Mouse (Mus musculus): ENCODE measurements around the gene Morn4.
"Not testable (repeated sequence)": the region's sequence is repeated elsewhere in the genome, so short reads cannot be mapped to it uniquely, and the experiment has no call there.

The Morn4 gene

DNA sequence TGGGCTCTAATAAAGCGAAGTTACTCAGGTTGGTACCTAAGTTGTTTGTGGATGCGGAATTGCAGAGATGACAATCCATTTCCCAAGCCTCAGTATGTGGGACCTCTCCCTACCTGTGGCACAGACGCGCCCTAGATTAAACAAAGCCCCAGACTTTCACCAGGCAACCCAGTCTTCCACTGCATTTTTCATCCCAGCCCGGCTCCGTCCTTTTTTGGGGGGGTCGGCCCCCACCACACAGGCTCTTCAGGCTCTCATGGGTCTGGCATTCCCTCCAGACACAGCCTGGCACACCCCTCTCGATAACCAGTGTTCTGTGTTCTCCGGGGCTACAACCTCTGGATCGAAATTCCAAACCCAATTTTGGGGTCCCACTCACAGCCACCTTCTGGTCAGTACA lies 467 bp downstream of the Morn4 start:
- DNase-seq (ENCODE audit: low spot score in 2 of 2), result no peak

DNA sequence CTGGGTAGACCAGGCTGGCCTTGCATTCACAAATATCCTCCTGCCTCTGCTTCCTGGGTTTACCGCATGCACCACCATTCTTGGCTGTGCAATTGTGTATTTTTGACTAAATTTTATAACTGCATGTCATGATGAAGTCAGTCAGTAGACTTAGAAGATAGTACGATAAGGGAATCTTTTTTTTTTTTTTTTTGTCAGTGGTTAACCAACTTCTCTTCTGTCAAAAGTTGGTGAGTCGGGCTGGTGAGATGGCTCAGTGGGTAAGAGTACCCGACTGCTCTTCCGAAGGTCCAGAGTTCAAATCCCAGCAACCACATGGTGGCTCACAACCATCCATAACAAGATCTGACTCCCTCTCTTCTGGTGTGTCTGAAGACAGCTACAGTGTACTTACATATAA lies 4.5 kb downstream of the Morn4 start:
- not testable (repeated sequence) for DNase-seq (ENCODE audit: low spot score in 2 of 2)

DNA sequence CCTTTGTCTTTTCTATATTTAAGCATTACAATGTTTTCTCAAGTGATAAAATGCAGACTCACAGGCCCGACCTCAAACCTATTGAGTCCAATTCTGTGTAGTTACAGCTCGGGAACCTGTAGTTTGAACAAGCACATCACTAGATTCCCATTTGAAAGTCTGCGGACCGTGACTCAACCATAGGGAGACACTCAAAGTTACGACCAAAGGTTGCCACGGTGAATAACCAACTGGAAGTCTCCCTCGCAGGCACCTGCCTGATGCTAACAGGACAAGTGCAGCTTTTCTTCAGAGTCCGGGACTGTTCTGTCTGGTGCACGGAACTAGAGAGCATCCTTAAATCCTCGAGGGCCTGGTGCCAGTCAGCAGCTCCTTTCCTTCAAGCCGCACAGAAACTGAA lies 5.7 kb downstream of the Morn4 start:
- DNase-seq (ENCODE audit: low spot score in 2 of 2), result no peak

- no peak for DNase-seq (ENCODE audit: low spot score in 2 of 2)
Observed at GRCm38 (mm10) chr19:42079950-42080349, 6.2 kb downstream of the Morn4 start.

GRCm38 (mm10) chr19:42079006-42079405 lies 7.2 kb downstream of the Morn4 start:
- DNase-seq (ENCODE audit: low spot score in 2 of 2), result no peak

DNA sequence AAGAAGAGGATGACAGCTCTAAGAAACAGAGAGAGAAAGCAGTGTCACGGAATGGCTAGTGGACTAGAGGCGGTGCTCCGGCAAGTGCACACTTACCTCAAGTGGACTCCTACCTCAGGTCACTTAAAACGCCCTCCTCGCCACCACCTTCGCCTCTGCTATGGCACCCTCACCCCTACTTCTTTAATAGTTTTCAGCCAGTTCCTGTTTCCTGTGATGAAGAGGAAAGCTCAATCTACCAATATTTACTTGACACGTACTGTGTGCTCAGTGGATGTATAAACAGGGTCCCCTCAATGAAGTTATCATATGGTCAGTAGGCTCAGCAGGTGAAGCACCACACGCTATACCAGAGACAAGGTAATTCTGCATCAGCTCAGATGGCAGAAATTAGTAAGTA lies 7.6 kb downstream of the Morn4 start:
- DNase-seq (ENCODE audit: low spot score in 2 of 2), result no peak

GRCm38 (mm10) chr19:42075992-42076391 lies 10.2 kb downstream of the Morn4 start:
- no peak for DNase-seq (ENCODE audit: low spot score in 2 of 2)

DNA sequence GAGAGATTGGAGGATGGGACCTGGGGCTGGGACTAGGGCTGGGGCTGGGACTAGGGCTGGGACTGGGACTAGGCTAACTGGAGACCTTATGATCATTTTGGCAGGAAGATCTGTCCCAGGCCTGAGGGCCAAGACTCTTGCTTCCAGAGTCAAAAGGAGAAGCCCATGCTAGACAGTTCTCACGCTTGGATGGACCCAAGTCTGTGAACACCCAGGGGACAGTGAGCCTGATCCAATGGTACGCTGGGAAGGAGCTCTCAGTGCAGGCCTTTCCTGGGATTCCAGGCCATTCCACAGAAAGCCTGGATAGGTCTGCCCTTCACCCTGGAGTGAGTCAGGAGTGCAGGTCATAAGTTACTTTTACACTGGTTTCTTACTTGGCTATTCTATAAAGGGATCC lies 11.1 kb downstream of the Morn4 start:
- no peak for DNase-seq (ENCODE audit: low spot score in 2 of 2)

DNA sequence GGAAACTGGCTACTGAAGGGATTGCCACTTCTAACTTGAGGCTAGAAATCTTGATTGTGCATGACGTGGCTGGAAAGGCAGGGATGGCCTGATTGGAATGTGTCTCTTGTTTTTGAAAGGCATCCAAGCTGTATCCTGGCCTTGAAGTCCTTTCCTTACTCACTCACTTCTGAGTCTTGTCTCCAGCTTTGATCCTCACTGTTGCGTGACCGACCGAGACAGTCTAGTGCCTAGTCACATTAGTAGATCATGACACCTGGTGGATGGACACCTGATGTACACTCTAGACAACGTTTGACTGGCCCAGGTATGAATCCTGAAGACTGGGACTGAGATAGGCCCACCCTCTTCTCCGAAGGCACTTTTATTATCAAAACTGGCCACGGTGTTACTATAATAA lies 13.4 kb downstream of the Morn4 start:
- DNase-seq (ENCODE audit: low spot score in 2 of 2), result no peak

GRCm38 (mm10) chr19:42071886-42072608 lies 14.1 kb downstream of the Morn4 start:
- no peak for DNase-seq (ENCODE audit: low spot score in 2 of 2)

- DNase-seq (ENCODE audit: low spot score in 2 of 2), result no peak
Observed at GRCm38 (mm10) chr19:42071221-42071620, 14.9 kb downstream of the Morn4 start.

- DNase-seq (ENCODE audit: low spot score in 2 of 2), result peak; percentile 25 to 34
Observed at GRCm38 (mm10) chr19:42069241-42069525, 17.0 kb downstream of the Morn4 start.

- no peak for DNase-seq (ENCODE audit: low spot score in 2 of 2)
Observed at GRCm38 (mm10) chr19:42068441-42069240, 17.5 kb downstream of the Morn4 start.

DNA sequence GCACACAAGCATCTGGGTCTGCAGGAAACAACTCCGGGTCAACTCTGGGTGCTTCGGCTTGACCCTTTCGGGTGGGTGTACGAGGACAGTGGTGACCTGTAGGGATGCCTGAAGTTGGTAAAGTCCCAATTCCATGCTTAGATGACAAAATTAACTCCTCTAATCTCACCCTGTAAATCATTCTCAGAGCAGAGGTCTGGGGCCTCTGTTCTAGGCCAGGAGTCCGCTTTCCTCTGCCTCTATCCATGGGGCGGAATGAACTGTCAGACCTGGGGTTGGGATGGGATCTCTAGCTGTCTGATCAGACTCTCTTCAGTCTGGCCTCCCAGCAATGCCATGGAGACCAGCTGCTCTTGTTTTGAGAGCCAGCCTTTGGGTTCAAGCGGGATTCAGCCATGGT lies 24.7 kb downstream of the Morn4 start:
- DNase-seq (ENCODE audit: low spot score in 2 of 2), result no peak

- DNase-seq (ENCODE audit: low spot score in 2 of 2), result no peak
Observed at GRCm38 (mm10) chr19:42058426-42058825, 27.7 kb downstream of the Morn4 start.

GRCm38 (mm10) chr19:42056719-42057409 lies 29.3 kb downstream of the Morn4 start:
- no peak for DNase-seq (ENCODE audit: low spot score in 2 of 2)

- no peak for DNase-seq (ENCODE audit: low spot score in 2 of 2)
Observed at GRCm38 (mm10) chr19:42055881-42056280, 30.3 kb downstream of the Morn4 start.

DNA sequence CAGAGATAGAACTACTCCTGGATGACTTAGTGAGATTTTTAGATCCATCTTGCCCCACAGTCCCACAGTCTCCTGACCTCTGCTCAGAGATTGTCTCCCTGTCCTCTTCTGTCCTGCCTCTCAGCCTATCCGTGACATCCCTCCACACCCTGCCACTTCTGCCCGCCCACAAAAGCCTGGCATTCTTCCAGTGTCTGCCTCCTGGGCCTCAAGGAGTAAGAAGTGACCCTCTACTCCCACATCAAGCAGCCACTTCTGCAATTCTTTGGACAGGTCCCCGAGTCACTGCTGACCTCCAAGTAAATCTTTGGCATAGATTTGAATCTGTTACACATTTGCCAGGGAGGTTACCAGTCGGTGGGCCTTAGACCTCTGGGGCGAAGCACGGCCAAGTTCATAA lies 31.9 kb downstream of the Morn4 start:
- no peak for DNase-seq (ENCODE audit: low spot score in 2 of 2)

DNA sequence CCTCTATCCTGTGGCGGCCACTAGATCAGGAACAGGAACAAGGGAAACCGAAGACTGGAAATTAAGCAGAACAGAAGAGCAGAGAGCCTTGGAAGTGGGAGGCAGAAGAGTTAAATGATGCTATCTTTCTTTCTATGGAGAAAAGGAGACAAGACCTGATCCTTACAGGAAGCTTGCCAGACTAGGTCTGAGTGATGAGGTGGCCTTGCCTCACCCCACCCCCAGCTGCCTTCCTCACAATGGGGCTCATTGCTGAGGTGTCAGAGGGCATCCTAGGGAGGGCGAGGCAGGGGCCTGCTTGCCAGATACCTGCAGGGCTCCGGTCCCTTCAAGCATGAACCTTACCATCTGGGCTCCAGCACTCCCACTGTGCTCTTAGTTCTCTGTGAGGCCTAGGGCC lies 34.2 kb downstream of the Morn4 start, which contains the start of gene 4933411K16Rik:
Gene 4933411K16Rik, plus strand, starts transcription at position 301 of the 400 bp plus-strand sequence.
- DNase-seq (ENCODE audit: low spot score in 2 of 2), result no peak

DNA sequence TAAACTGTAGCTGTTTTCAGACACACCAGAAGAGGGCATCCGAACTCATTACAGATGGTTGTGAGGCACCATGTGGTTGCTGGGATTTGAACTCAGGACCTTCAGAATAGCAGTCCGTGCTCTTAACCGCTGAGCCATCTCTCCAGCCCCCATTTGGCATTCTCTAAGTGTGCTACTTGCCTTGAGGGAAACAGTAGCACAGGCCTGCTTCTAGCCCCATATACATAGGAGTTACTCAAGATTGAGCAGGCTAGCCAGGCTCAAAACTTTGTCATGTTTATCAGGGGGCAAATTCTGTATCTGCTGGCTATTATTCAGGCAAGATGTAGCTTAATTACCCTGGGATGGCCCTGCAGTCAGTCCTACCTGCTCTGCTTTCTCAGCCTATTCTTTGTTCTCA lies 34.8 kb downstream of the Morn4 start:
- no peak for DNase-seq (ENCODE audit: low spot score in 2 of 2)

DNA sequence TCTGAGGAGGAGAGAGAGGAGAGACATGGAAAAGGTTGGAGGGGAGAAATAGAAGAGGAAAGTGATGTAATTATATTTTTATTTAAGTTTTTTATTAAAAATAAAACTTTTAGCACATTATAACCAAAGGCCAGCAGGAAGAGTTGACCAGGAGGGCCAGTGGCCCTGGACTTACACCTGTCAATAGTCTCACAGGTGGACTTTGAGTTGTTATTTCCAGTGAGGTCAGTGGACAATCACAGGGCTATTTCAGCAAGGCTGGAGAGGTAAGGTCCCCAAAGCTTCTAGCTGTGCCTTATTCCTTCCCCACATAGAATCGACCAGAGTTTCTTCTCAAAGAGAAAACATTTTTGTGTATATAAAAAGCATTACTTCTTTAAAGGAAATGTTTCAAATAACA lies 35.9 kb downstream of the Morn4 start:
- DNase-seq (ENCODE audit: low spot score in 2 of 2), result no peak

GRCm38 (mm10) chr19:42045269-42046102 lies 40.7 kb downstream of the Morn4 start, which contains the start of gene Hoga1:
TSS of gene Hoga1 (plus strand) at chr19:42045610.
- peak; percentile 34 to 37 for DNase-seq (ENCODE audit: low spot score in 2 of 2)
